Mouse (Mus musculus): Measurements from ENCODE around the gene Rplp2. TPM values are rescaled to one million over a fixed set of nuclear protein-coding genes. Genes with fewer than 3 reads are reported as not detected.

Rplp2 gene
- total and polyA plus RNA-seq, 3 experiments, result 421 to 928 (median 848) TPM

GRCm38 (mm10) chr7:141433517-141434400, 13.4 kb upstream of the Rplp2 start:
- WGBS, result 66% methylated on average over 15 of the region's 15 CpGs
- peak overlapping the region; percentile 96 for H3K27ac ChIP-seq
- peak overlapping the region; percentile 67 for H3K4me3 ChIP-seq
- peaks cover 11% of the 10 kb centered on the region for H3K4me1 ChIP-seq (ENCODE audit: control insufficient read depth, insufficient read depth, low read length)
- intact Hi-C loops (cut with DNase I), result no loop called here
- no peaks in the 10 kb centered on the region for H3K36me3 ChIP-seq (ENCODE audit: control insufficient read depth, insufficient read depth, low read length)
- H3K79me2 ChIP-seq (replicated peaks; ENCODE audit: control insufficient read depth, insufficient read depth, low read length), result no peaks in the 10 kb centered on the region
- TF ChIP-seq EP300 (IDR thresholded peaks at IDR 0.05; ENCODE audit: insufficient read depth, low read depth, low read length) (no peak), POLR2A (IDR thresholded peaks at IDR 0.05; ENCODE audit: insufficient read depth, low read depth, low read length) (no peak), CTCF (IDR thresholded peaks at IDR 0.05) (no peak)
- no peaks in the 10 kb centered on the region for H3K27me3 ChIP-seq (ENCODE audit: control insufficient read depth, insufficient read depth, low read length)
- peak overlapping the region; percentile 49 for H3K9ac ChIP-seq (ENCODE audit: low read depth, low read length)
- DNase-seq, result peak in 1 of 2 experiments; percentile 29

GRCm38 (mm10) chr7:141434464-141434863, 12.7 kb upstream of the Rplp2 start:
- Histone ChIP-seq H3K27me3 (ENCODE audit: control insufficient read depth, insufficient read depth, low read length) (no peaks in the 10 kb centered on the region), H3K9ac (ENCODE audit: low read depth, low read length) (peak overlapping the region; percentile 49), H3K79me2 (replicated peaks; ENCODE audit: control insufficient read depth, insufficient read depth, low read length) (no peaks in the 10 kb centered on the region), H3K36me3 (ENCODE audit: control insufficient read depth, insufficient read depth, low read length) (no peaks in the 10 kb centered on the region), H3K4me1 (ENCODE audit: control insufficient read depth, insufficient read depth, low read length) (peaks cover 11% of the 10 kb centered on the region), H3K4me3 (peak overlapping the region; percentile 67), H3K27ac (peak overlapping the region; percentile 96)
- 15% methylated on average over 8 of the region's 8 CpGs for WGBS
- TF ChIP-seq CTCF (IDR thresholded peaks at IDR 0.05) (no peak), POLR2A (IDR thresholded peaks at IDR 0.05; ENCODE audit: insufficient read depth, low read depth, low read length) (0 out of 2 replicates have a peak, but pooled peaks have one; percentile 27)
- intact Hi-C loops (cut with DNase I), result no loop called here
- peak; percentile 56 to 66 for DNase-seq

GRCm38 (mm10) chr7:141435129-141435855, 11.9 kb upstream of the Rplp2 start:
- Histone ChIP-seq H3K4me1 (ENCODE audit: control insufficient read depth, insufficient read depth, low read length) (peaks cover 11% of the 10 kb centered on the region), H3K79me2 (replicated peaks; ENCODE audit: control insufficient read depth, insufficient read depth, low read length) (no peaks in the 10 kb centered on the region), H3K27ac (peak overlapping the region; percentile 96), H3K27me3 (ENCODE audit: control insufficient read depth, insufficient read depth, low read length) (no peaks in the 10 kb centered on the region), H3K9ac (ENCODE audit: low read depth, low read length) (peak overlapping the region; percentile 49), H3K36me3 (ENCODE audit: control insufficient read depth, insufficient read depth, low read length) (no peaks in the 10 kb centered on the region), H3K4me3 (peak overlapping the region; percentile 67)
- DNase-seq, result peak; percentile 73 to 79
- peak; percentile 91 for TF ChIP-seq POLR2A (IDR thresholded peaks at IDR 0.05; ENCODE audit: insufficient read depth, low read depth, low read length)
- TF ChIP-seq CTCF (IDR thresholded peaks at IDR 0.05), result no peak
- TF ChIP-seq EP300 (IDR thresholded peaks at IDR 0.05; ENCODE audit: insufficient read depth, low read depth, low read length), result peak; percentile 50; the same call in 1 of the 2 replicates
- intact Hi-C loops (cut with DNase I), result no loop called here
- WGBS, result 4% methylated on average over 17 of the region's 17 CpGs

- H3K27ac ChIP-seq, result peak overlapping the region; percentile 96
- no peak overlapping the region for H3K9ac ChIP-seq (ENCODE audit: low read depth, low read length)
- intact Hi-C loops (cut with DNase I), result no loop called here
- DNase-seq, result peak in 1 of 2 experiments; percentile 31
- no peak overlapping the region; the same call in 1 of the 2 replicates for H3K4me3 ChIP-seq
- no peaks in the 10 kb centered on the region for H3K79me2 ChIP-seq (replicated peaks; ENCODE audit: control insufficient read depth, insufficient read depth, low read length)
- TF ChIP-seq CTCF (IDR thresholded peaks at IDR 0.05) (no peak), EP300 (IDR thresholded peaks at IDR 0.05; ENCODE audit: insufficient read depth, low read depth, low read length) (no peak), POLR2A (IDR thresholded peaks at IDR 0.05; ENCODE audit: insufficient read depth, low read depth, low read length) (no peak)
- H3K36me3 ChIP-seq (ENCODE audit: control insufficient read depth, insufficient read depth, low read length), result no peaks in the 10 kb centered on the region
- 84% methylated on average over 9 of the region's 9 CpGs for WGBS
- H3K4me1 ChIP-seq (ENCODE audit: control insufficient read depth, insufficient read depth, low read length), result peaks cover 12% of the 10 kb centered on the region
- no peaks in the 10 kb centered on the region for H3K27me3 ChIP-seq (ENCODE audit: control insufficient read depth, insufficient read depth, low read length)
Observed at GRCm38 (mm10) chr7:141435856-141436522, 11.2 kb upstream of the Rplp2 start.

GRCm38 (mm10) chr7:141436523-141436892, 10.7 kb upstream of the Rplp2 start:
- 59% methylated on average over 2 of the region's 2 CpGs for WGBS

More at GRCm38 (mm10) chr7:141436523-141436892, 10.7 kb upstream of the Rplp2 start:
- Histone ChIP-seq H3K4me3 (peak overlapping the region; percentile 47; the same call in 1 of the 2 replicates), H3K36me3 (ENCODE audit: control insufficient read depth, insufficient read depth, low read length) (no peaks in the 10 kb centered on the region), H3K27me3 (ENCODE audit: control insufficient read depth, insufficient read depth, low read length) (no peaks in the 10 kb centered on the region), H3K27ac (peak overlapping the region; percentile 92), H3K79me2 (replicated peaks; ENCODE audit: control insufficient read depth, insufficient read depth, low read length) (no peaks in the 10 kb centered on the region), H3K9ac (ENCODE audit: low read depth, low read length) (no peak overlapping the region), H3K4me1 (ENCODE audit: control insufficient read depth, insufficient read depth, low read length) (peaks cover 12% of the 10 kb centered on the region)
- intact Hi-C loops (cut with DNase I), result no loop called here
- DNase-seq, result peak in 1 of 2 experiments; percentile 18
- TF ChIP-seq CTCF (IDR thresholded peaks at IDR 0.05) (no peak), EP300 (IDR thresholded peaks at IDR 0.05; ENCODE audit: insufficient read depth, low read depth, low read length) (no peak), POLR2A (IDR thresholded peaks at IDR 0.05; ENCODE audit: insufficient read depth, low read depth, low read length) (no peak)
